Mouse (Mus musculus): ENCODE results near the gene Kmt2e.

- TF ChIP-seq CTCF (IDR thresholded peaks at IDR 0.05; ENCODE audit: control insufficient read depth, insufficient read depth, insufficient replicate concordance, low read depth, low read length) (no peak), POLR2A (IDR thresholded peaks at IDR 0.05; ENCODE audit: control insufficient read depth, low read depth, low read length) (no peak)
Observed at GRCm38 (mm10) chr5:23499257-23499656, 65.0 kb downstream of the Kmt2e start.
